Mouse (Mus musculus): ENCODE measurements around the gene Syt9. TPM values are rescaled to one million over a fixed set of nuclear protein-coding genes. Genes with fewer than 3 reads are reported as not detected.

Syt9 gene
- total and polyA plus RNA-seq, 2 experiments from 2014 or later: 14.2 to 35.2 TPM

- no peak for TF ChIP-seq CTCF (IDR thresholded peaks at IDR 0.05)
- Histone ChIP-seq H3K4me3 (ENCODE audit: low read depth, low read length) (no peak overlapping the region), H3K9me3 (ENCODE audit: low read length) (no peaks in the 10 kb centered on the region)
These were observed 74.1 kb downstream of the Syt9 start for GRCm38 (mm10) chr7:107444579-107444978.

GRCm38 (mm10) chr7:107454660-107455059 lies 84.1 kb downstream of the Syt9 start:
- WGBS: 72% methylated on average over 2 of the region's 2 CpGs
- Histone ChIP-seq H3K27ac (ENCODE audit: low read depth, low read length) (no peak overlapping the region), H3K9ac (replicated peaks; ENCODE audit: low read length, poor library complexity, severe bottlenecking) (no peak overlapping the region), H3K36me3 (ENCODE audit: insufficient read depth, low read length) (no peaks in the 10 kb centered on the region), H3K4me2 (ENCODE audit: low read depth, low read length, poor library complexity, severe bottlenecking) (no peak overlapping the region), H3K4me3 (ENCODE audit: low read depth, low read length) (no peak overlapping the region), H3K4me1 (ENCODE audit: insufficient read depth, low read length) (no peaks in the 10 kb centered on the region), H3K9me3 (ENCODE audit: low read length) (no peaks in the 10 kb centered on the region), H3K27me3 (ENCODE audit: insufficient read depth, low read length) (no peaks in the 10 kb centered on the region)
- TF ChIP-seq CTCF (IDR thresholded peaks at IDR 0.05): no peak
- no peak for DNase-seq (ENCODE audit: low spot score)
- ATAC-seq (ENCODE audit: low FRiP score): no peak

More at GRCm38 (mm10) chr7:107444579-107444978, 74.1 kb downstream of the Syt9 start:
- no peaks in the 10 kb centered on the region for H3K4me1 ChIP-seq (ENCODE audit: insufficient read depth, low read length)
- H3K36me3 ChIP-seq (ENCODE audit: insufficient read depth, low read length): no peaks in the 10 kb centered on the region; the same call in 1 of the 2 replicates
- no peak overlapping the region for H3K9ac ChIP-seq (replicated peaks; ENCODE audit: low read length, poor library complexity, severe bottlenecking)
- DNase-seq (ENCODE audit: low spot score) (no peak), ATAC-seq (ENCODE audit: low FRiP score) (no peak)
- H3K27me3 ChIP-seq (ENCODE audit: insufficient read depth, low read length): no peaks in the 10 kb centered on the region
- no peak overlapping the region for H3K27ac ChIP-seq (ENCODE audit: low read depth, low read length)
- H3K4me2 ChIP-seq (ENCODE audit: low read depth, low read length, poor library complexity, severe bottlenecking): no peak overlapping the region

GRCm38 (mm10) chr7:107455118-107455521 lies 84.6 kb downstream of the Syt9 start:
- H3K27ac ChIP-seq (ENCODE audit: low read depth, low read length): no peak overlapping the region
- no peak overlapping the region for H3K4me2 ChIP-seq (ENCODE audit: low read depth, low read length, poor library complexity, severe bottlenecking)

GRCm38 (mm10) chr7:107461167-107461566 lies 90.6 kb downstream of the Syt9 start:
- Histone ChIP-seq H3K9me3 (ENCODE audit: low read length) (no peaks in the 10 kb centered on the region), H3K4me3 (ENCODE audit: low read depth, low read length) (no peak overlapping the region), H3K36me3 (ENCODE audit: insufficient read depth, low read length) (no peaks in the 10 kb centered on the region), H3K4me2 (ENCODE audit: low read depth, low read length, poor library complexity, severe bottlenecking) (no peak overlapping the region), H3K27ac (ENCODE audit: low read depth, low read length) (no peak overlapping the region), H3K9ac (replicated peaks; ENCODE audit: low read length, poor library complexity, severe bottlenecking) (no peak overlapping the region), H3K4me1 (ENCODE audit: insufficient read depth, low read length) (no peaks in the 10 kb centered on the region), H3K27me3 (ENCODE audit: insufficient read depth, low read length) (no peaks in the 10 kb centered on the region)
- ATAC-seq (ENCODE audit: low FRiP score) (no peak), DNase-seq (ENCODE audit: low spot score) (no peak)
- TF ChIP-seq CTCF (IDR thresholded peaks at IDR 0.05): no peak
- 83% methylated on average over 4 of the region's 4 CpGs for WGBS

More at GRCm38 (mm10) chr7:107455118-107455521, 84.6 kb downstream of the Syt9 start:
- ATAC-seq (ENCODE audit: low FRiP score) (no peak), DNase-seq (ENCODE audit: low spot score) (peak; percentile 82)
- Histone ChIP-seq H3K4me1 (ENCODE audit: insufficient read depth, low read length) (no peaks in the 10 kb centered on the region), H3K36me3 (ENCODE audit: insufficient read depth, low read length) (no peaks in the 10 kb centered on the region), H3K27me3 (ENCODE audit: insufficient read depth, low read length) (no peaks in the 10 kb centered on the region), H3K9ac (replicated peaks; ENCODE audit: low read length, poor library complexity, severe bottlenecking) (no peak overlapping the region), H3K9me3 (ENCODE audit: low read length) (no peaks in the 10 kb centered on the region), H3K4me3 (ENCODE audit: low read depth, low read length) (no peak overlapping the region)
- 53% methylated on average over 5 of the region's 5 CpGs for WGBS
- no peak for TF ChIP-seq CTCF (IDR thresholded peaks at IDR 0.05)

- H3K4me3 ChIP-seq (ENCODE audit: low read depth, low read length): no peak overlapping the region
- no peaks in the 10 kb centered on the region for H3K9me3 ChIP-seq (ENCODE audit: low read length)
- no peaks in the 10 kb centered on the region for H3K27me3 ChIP-seq (ENCODE audit: insufficient read depth, low read length)
- DNase-seq (ENCODE audit: low spot score) (no peak), ATAC-seq (ENCODE audit: low FRiP score) (no peak)
- H3K9ac ChIP-seq (replicated peaks; ENCODE audit: low read length, poor library complexity, severe bottlenecking): no peak overlapping the region
- H3K4me1 ChIP-seq (ENCODE audit: insufficient read depth, low read length): no peaks in the 10 kb centered on the region
- WGBS: 58% methylated on average over 1 of the region's 1 CpGs
- H3K4me2 ChIP-seq (ENCODE audit: low read depth, low read length, poor library complexity, severe bottlenecking): no peak overlapping the region
- TF ChIP-seq CTCF (IDR thresholded peaks at IDR 0.05): no peak
- no peak overlapping the region for H3K27ac ChIP-seq (ENCODE audit: low read depth, low read length)
- no peaks in the 10 kb centered on the region for H3K36me3 ChIP-seq (ENCODE audit: insufficient read depth, low read length)
These were observed 91.3 kb downstream of the Syt9 start for GRCm38 (mm10) chr7:107461699-107462440.

GRCm38 (mm10) chr7:107462962-107463361 lies 92.4 kb downstream of the Syt9 start:
- no peak overlapping the region for H3K4me2 ChIP-seq (ENCODE audit: low read depth, low read length, poor library complexity, severe bottlenecking)
- 79% methylated on average over 3 of the region's 3 CpGs for WGBS
- H3K27me3 ChIP-seq (ENCODE audit: insufficient read depth, low read length): no peaks in the 10 kb centered on the region
- no peaks in the 10 kb centered on the region for H3K9me3 ChIP-seq (ENCODE audit: low read length)
- H3K36me3 ChIP-seq (ENCODE audit: insufficient read depth, low read length): no peaks in the 10 kb centered on the region
- no peak for TF ChIP-seq CTCF (IDR thresholded peaks at IDR 0.05)
- H3K27ac ChIP-seq (ENCODE audit: low read depth, low read length): no peak overlapping the region
- no peak overlapping the region for H3K4me3 ChIP-seq (ENCODE audit: low read depth, low read length)
- no peak overlapping the region for H3K9ac ChIP-seq (replicated peaks; ENCODE audit: low read length, poor library complexity, severe bottlenecking)
- DNase-seq (ENCODE audit: low spot score): no peak
- no peaks in the 10 kb centered on the region for H3K4me1 ChIP-seq (ENCODE audit: insufficient read depth, low read length)
- no peak for ATAC-seq (ENCODE audit: low FRiP score)

Measured in midbrain, postnatal 0 days (tissue).